Mouse (Mus musculus) right cerebral cortex, postnatal 36 days (tissue): ENCODE data around the gene Cxcl14.

Experiments used
- DNase-seq, 2 experiments: peaks; one replicate each; pipeline ENCODE4 v3.0.0; 2022; ENCODE audit warnings: low spot score in 2 of 2, mixed read lengths in 1 of 2

The Cxcl14 gene

DNA sequence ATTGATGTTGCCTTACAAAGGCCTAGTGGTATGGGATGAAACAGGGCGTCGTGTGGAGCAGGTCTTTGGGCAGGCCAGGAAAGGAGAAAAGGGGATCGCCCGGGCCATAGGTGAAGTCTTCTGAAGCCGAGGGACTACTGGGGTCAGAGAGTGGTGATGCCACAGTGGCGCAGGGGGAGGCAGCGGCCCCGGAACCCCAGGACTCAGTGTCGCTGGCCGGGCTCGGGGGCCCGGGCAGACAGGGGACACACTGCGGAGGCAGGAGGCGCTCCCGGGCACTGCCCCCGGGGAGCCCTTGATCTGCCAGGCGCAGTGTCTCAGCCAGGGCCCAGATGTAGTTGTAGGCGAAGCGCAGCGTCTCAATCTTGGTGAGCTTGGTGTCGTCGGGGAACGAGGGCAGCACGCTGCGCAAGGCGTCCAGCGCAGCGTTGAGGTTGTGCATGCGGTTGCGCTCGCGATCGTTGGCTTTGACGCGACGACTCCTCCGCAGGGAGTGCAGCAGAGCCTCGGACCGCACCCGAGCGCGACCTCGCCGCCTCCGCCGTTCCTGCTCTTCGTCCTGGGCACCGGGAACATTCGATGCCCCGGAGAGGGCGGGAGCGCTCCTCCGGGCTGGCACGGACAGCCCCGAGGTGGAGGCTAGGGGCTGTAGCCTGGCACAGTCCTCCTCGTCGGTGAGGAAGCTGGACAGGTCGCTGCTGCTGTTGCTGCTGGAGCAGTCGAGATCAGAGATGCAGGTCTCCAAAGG lies 45.0 kb downstream of the Cxcl14 start:
- no peak for DNase-seq

GRCm38 (mm10) chr13:56250551-56251161 lies 45.7 kb downstream of the Cxcl14 start:
- no peak for DNase-seq

- no peak for DNase-seq
These were observed 46.6 kb downstream of the Cxcl14 start for GRCm38 (mm10) chr13:56249593-56250341.

- no peak for DNase-seq
These were observed 53.2 kb downstream of the Cxcl14 start for GRCm38 (mm10) chr13:56243104-56243503.

DNA sequence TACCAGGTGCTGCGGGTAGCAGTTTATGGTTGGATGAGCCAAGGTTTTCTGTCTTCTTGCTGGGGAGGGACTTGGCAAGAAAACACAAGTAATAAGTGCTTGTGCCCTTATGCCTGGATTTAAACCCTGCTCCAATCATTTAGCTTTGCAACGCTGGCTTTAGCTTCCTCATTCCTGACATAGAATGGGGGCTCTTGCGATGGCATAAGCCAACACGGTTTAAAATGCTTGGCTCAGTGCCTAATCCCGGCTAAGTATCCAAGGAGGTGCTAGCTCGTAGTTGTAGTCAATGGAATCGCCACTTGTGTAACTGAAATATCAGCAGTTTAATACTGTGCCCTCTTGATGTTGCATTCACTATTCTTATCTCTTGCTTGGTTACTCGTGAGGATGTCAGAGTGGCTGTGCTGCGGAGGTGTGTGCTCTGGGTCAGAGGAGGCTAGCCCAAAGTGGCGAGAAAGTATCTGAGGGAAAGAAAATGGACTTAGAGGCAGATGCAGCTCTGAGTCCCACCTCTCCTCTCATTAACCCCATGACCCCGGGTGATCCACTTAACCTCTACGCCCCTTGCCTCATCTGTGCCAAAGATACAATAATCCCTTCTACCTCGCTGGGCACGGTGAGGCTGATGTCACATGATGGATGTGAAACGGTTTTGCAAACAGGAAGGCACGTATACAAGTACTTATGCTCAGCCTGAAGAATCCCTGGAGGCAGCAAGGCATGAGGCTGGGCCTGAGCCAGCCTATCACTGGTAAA lies 56.2 kb downstream of the Cxcl14 start:
- no peak for DNase-seq
